In the genomic region with DNA sequence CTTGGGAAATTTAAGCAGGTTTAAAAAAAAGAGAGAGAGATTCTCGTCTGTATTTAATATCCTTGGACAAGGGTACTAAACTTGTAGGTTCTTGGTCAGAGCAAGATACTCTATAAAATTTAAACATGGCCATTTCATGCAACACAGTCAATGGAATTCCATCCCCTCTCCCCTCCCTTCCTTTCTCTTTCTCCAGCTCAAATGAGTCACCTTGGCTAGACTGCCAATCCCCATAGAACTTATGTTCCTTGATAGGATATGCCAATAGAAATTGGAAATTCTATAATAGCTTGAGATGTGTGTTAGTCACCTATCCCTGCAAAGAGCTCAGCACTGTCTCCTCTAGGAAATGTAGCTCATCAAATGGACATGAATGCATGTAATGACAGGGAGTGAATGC, we compare ENCODE assay signal across 19 mouse cellular contexts.
DNase-seq lines count a peak whose midpoint lies in the region; ATAC-seq and TF ChIP-seq lines count a peak whose summit lies in the region.
"Had no signal": no experiment of that assay in that cellular context is flagged by ENCODE, and none has a peak within 500 bp of the region (broad histone marks: within the 10 kb centered on the region; RNA-seq: fewer than 3 reads in every experiment).

No protein-coding gene starts in this region.

- H3K4me2 ChIP-seq in heart, embryonic 15.5 days: no peak overlapping the region
- H3K4me2 ChIP-seq in midbrain, embryonic 13.5 days (replicated peaks): no peak overlapping the region
- H3K4me2 ChIP-seq: forebrain, embryonic 13.5 days; hindbrain, embryonic 14.5 days had no signal

- peak overlapping the region; percentile 59; the same call in 1 of the 2 replicates for H3K27ac ChIP-seq in heart, embryonic 10.5 days
- peak overlapping the region; percentile 67; the same call in 1 of the 2 replicates for H3K27ac ChIP-seq in heart, embryonic 15.5 days
- no peak overlapping the region for H3K27ac ChIP-seq in heart, adult 2 months
- no peak overlapping the region for H3K27ac ChIP-seq in midbrain, embryonic 10.5 days (replicated peaks)
- H3K27ac ChIP-seq in midbrain, embryonic 13.5 days: no peak overlapping the region
- H3K27ac ChIP-seq: embryonic facial prominence, embryonic 10.5 days; forebrain, embryonic 13.5 days; hindbrain, embryonic 14.5 days had no signal

- no peaks in the 10 kb centered on the region for H3K9me3 ChIP-seq in heart, embryonic 10.5 days
- H3K9me3 ChIP-seq in heart, embryonic 15.5 days (replicated peaks): no peaks in the 10 kb centered on the region
- H3K9me3 ChIP-seq in midbrain, embryonic 10.5 days (replicated peaks): no peaks in the 10 kb centered on the region
- H3K9me3 ChIP-seq in midbrain, embryonic 13.5 days: no peaks in the 10 kb centered on the region
- H3K9me3 ChIP-seq: embryonic facial prominence, embryonic 10.5 days; forebrain, embryonic 13.5 days had no signal

- no peak for TF ChIP-seq CTCF in heart, adult 2 months (IDR thresholded peaks at IDR 0.05)

- no peak for DNase-seq in heart, embryonic 10.5 days (ENCODE audit: low spot score)
- DNase-seq in heart, postnatal 25 days (ENCODE audit: low spot score): no peak
- no peak for DNase-seq in heart, adult 2 months
- peak; percentile 4 for DNase-seq in midbrain, embryonic 10.5 days (ENCODE audit: low spot score)
- no peak for DNase-seq in retina, embryonic 14.5 days (ENCODE audit: low spot score)
- DNase-seq: adrenal gland, postnatal 14 days; cerebellum, adult 18-20 months; cerebellum, adult 9-11 months; cerebellum, postnatal 36 days; forebrain, postnatal 0 days; gastrocnemius, postnatal 36 days had no signal

- H3K9ac ChIP-seq in heart, embryonic 15.5 days: no peak overlapping the region
- H3K9ac ChIP-seq in heart, adult 2 months (ENCODE audit: low read depth, low read length): no peak overlapping the region
- no peak overlapping the region for H3K9ac ChIP-seq in midbrain, embryonic 13.5 days (replicated peaks)
- H3K9ac ChIP-seq: forebrain, embryonic 13.5 days; forebrain, postnatal 0 days; hindbrain, embryonic 14.5 days had no signal

- H3K4me1 ChIP-seq in heart, embryonic 10.5 days: peaks cover 21% of the 10 kb centered on the region
- peaks cover 17% of the 10 kb centered on the region for H3K4me1 ChIP-seq in heart, embryonic 15.5 days (replicated peaks)
- no peaks in the 10 kb centered on the region for H3K4me1 ChIP-seq in heart, adult 2 months (ENCODE audit: control insufficient read depth, insufficient read depth, low read length)
- H3K4me1 ChIP-seq in midbrain, embryonic 10.5 days: no peaks in the 10 kb centered on the region
- no peaks in the 10 kb centered on the region for H3K4me1 ChIP-seq in midbrain, embryonic 13.5 days (replicated peaks)
- H3K4me1 ChIP-seq: embryonic facial prominence, embryonic 10.5 days; forebrain, embryonic 13.5 days had no signal

- ATAC-seq in heart, embryonic 15.5 days (replicated peaks; ENCODE audit: insufficient number of reproducible peaks, insufficient read depth, low FRiP score, low read depth): no peak
- ATAC-seq in midbrain, embryonic 13.5 days: no peak
- ATAC-seq: activated CD4-positive, CD25-positive, alpha-beta regulatory T cell, adult 4 months; forebrain, embryonic 13.5 days; forebrain, postnatal 0 days; intestine, embryonic 16.5 days; Patski had no signal

- H3K4me3 ChIP-seq in heart, embryonic 10.5 days: no peak overlapping the region
- H3K4me3 ChIP-seq in heart, embryonic 15.5 days: no peak overlapping the region
- H3K4me3 ChIP-seq in heart, adult 2 months: no peak overlapping the region
- no peak overlapping the region for H3K4me3 ChIP-seq in midbrain, embryonic 10.5 days
- H3K4me3 ChIP-seq in midbrain, embryonic 13.5 days (replicated peaks): no peak overlapping the region
- H3K4me3 ChIP-seq: embryonic facial prominence, embryonic 10.5 days; forebrain, embryonic 13.5 days had no signal

- no peaks in the 10 kb centered on the region for H3K36me3 ChIP-seq in heart, embryonic 10.5 days
- H3K36me3 ChIP-seq in heart, embryonic 15.5 days: no peaks in the 10 kb centered on the region
- H3K36me3 ChIP-seq in heart, adult 2 months (ENCODE audit: control insufficient read depth, insufficient read depth, low read length): no peaks in the 10 kb centered on the region
- H3K36me3 ChIP-seq in midbrain, embryonic 10.5 days: peaks cover 6% of the 10 kb centered on the region; the same call in 1 of the 2 replicates
- peaks cover 22% of the 10 kb centered on the region for H3K36me3 ChIP-seq in midbrain, embryonic 13.5 days
- H3K36me3 ChIP-seq: embryonic facial prominence, embryonic 10.5 days had no signal

- no peak for TF ChIP-seq EP300 in heart, adult 2 months (IDR thresholded peaks at IDR 0.05; ENCODE audit: insufficient read depth, low read depth, low read length)

- WGBS in heart, embryonic 10.5 days: 69% methylated on average over 1 of the region's 1 CpGs
- WGBS in heart, embryonic 15.5 days: 71% methylated on average over 1 of the region's 1 CpGs
- WGBS in heart, adult 2 months: 86% methylated on average over 1 of the region's 1 CpGs
- 84% methylated on average over 1 of the region's 1 CpGs for WGBS in midbrain, embryonic 10.5 days
- WGBS in midbrain, embryonic 13.5 days: 84% methylated on average over 1 of the region's 1 CpGs

- intact Hi-C loops in heart, postnatal 25 days (cut with DNase I): no loop called here
- intact Hi-C loops in heart, adult 2 months (cut with DNase I): no loop called here

- H3K27me3 ChIP-seq in heart, embryonic 10.5 days (ENCODE audit: insufficient read depth, poor library complexity, severe bottlenecking): no peaks in the 10 kb centered on the region
- H3K27me3 ChIP-seq in heart, embryonic 15.5 days: no peaks in the 10 kb centered on the region
- no peaks in the 10 kb centered on the region for H3K27me3 ChIP-seq in heart, adult 2 months (ENCODE audit: control insufficient read depth, insufficient read depth, low read length)
- no peaks in the 10 kb centered on the region for H3K27me3 ChIP-seq in midbrain, embryonic 10.5 days (ENCODE audit: low read depth, poor library complexity, severe bottlenecking)
- H3K27me3 ChIP-seq in midbrain, embryonic 13.5 days: no peaks in the 10 kb centered on the region
- H3K27me3 ChIP-seq: forebrain, embryonic 13.5 days had no signal

- no peak for TF ChIP-seq POLR2A in heart, adult 2 months (IDR thresholded peaks at IDR 0.05; ENCODE audit: insufficient read depth, low read depth, low read length)

- no peaks in the 10 kb centered on the region for H3K79me2 ChIP-seq in heart, adult 2 months (replicated peaks; ENCODE audit: control insufficient read depth, insufficient read depth, low read length)

Comparison
In these comparisons a context has a peak if more than half of its experiments do, and no peak if none do; other contexts are left out.
1. H3K27ac ChIP-seq: peak in heart, embryonic 10.5 days (single experiment) and heart, embryonic 15.5 days (single experiment); none in heart, adult 2 months (single experiment), midbrain, embryonic 10.5 days (single experiment) and midbrain, embryonic 13.5 days (single experiment).